Mouse (Mus musculus) erythroblast, adult 5-6 weeks (primary cell): ENCODE measurements around the gene 4930572O03Rik. TPM values are rescaled to one million over a fixed set of nuclear protein-coding genes. Genes with fewer than 3 reads are reported as not detected.
"Not testable (repeated sequence)": the region's sequence is repeated elsewhere in the genome, so short reads cannot be mapped to it uniquely, and the experiment has no call there.

Experiments used
- ATAC-seq: replicated peaks from 2 replicates; pipeline ENCODE4 v1.8.0; 2016; ENCODE audit warnings: moderate number of reproducible peaks, mild to moderate bottlenecking, moderate TSS enrichment, inconsistent platforms; ENCODE audit not compliant: poor library complexity, low FRiP score, severe bottlenecking
- total RNA-seq, 2 experiments: library from RNA; stranded (forward) in 1 of 2; stranded (reverse) in 1 of 2; fragments of 150-400 nt in 1 of 2; fragments of 200-764, 138-1000 nt in 1 of 2; gene quantifications; 2 replicates each; pipeline versions ENCODE4 v1.2.3 to v1.2.4; 2015 to 2017; ENCODE audit warnings: low replicate concordance in 2 of 2

Gene 4930572O03Rik
- not detected in 2 replicates for total RNA-seq (2015; ENCODE audit: low replicate concordance)
- total RNA-seq (2017; ENCODE audit: low replicate concordance), result not detected in 2 replicates

DNA sequence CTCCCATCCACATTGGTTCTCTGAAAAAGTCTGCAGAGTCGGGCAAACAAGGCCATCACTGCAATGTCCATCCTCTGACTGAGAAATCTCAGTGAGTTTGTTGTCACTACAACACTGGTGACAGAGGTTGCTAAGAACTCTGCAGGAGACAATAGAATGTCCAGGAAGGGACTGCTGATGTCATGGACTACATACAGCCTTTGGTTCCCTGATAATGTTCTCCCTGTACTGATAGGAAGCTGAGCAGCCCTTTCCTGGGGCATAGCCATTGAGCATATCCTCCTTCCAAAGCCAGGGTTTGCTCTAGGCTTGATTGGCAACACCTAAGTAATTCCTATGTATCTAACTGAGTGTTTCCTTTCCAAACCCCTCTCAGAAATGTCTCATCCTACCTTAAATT, at the start of gene 4930572O03Rik:
4930572O03Rik (minus strand) TSS at position 101 of the 400 bp plus-strand sequence.
- not testable (repeated sequence) for ATAC-seq

DNA sequence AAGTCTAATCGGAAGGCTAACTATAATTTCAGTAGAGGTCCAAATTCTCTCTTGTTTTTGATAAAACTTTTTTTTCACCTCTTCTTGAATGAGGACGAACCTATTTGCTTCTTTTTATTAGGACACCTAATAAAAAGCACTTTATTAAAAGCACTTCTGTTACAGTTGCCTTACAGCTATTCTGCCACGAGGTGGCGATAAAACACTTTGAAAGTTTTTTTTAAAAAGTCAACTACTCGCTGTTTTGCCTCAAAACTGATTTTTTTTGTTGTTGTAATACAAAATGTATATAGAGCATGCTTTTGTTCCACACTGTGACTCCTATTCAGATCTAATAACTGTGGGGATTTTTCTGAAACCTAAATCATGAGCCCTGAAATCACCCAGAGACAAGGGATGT, 46.0 kb upstream of the 4930572O03Rik start:
- ATAC-seq, result not testable (repeated sequence)

DNA sequence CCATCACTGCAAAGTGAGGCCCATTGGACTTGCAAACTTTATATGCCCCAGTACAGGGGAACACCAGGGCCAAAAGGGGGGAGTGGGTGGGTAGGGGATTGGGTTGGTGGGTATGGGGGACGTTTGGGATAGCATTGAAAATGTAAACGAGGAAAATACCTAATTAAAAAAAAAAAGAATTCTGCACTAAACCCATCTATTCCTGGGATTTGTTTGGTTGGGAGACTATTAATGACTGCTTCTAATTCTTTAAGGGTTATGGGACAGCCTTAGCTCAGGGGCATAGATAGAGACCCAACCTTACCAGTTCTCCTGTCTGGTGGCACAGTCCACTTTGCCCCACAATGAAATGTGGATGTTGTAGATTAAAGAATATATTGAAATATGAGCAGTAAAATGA, 40.9 kb upstream of the 4930572O03Rik start:
- ATAC-seq, result not testable (repeated sequence)

GRCm38 (mm10) chr5:15691849-15692248, 35.0 kb upstream of the 4930572O03Rik start:
- not testable (repeated sequence) for ATAC-seq

GRCm38 (mm10) chr5:15690822-15691221, 34.0 kb upstream of the 4930572O03Rik start:
- ATAC-seq, result not testable (repeated sequence)

DNA sequence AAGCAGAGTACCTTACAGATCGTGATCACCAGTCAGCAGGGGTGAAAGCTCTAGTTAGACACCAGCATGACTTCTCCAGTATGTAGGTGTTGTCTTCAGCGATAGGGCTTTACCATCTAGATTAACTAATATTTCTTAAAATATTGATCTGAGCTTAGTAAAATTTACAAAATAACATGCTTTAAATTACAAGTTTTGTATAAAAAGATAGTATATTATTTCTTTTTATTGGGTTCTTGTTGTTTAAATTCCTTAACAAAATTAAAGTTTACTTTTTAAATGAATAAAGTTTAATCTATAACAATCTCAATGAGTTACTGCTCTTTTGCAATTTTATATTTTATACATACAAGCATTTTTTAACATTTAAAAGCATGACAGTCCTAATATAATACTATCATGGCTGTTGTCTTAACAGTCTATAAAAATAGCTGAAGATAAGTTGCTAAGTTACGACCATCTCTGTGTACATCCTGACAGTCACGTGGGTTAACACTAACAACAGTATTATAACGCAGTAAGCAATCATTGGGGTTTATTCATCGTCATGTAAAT, 32.9 kb upstream of the 4930572O03Rik start:
- not testable (repeated sequence) for ATAC-seq

- ATAC-seq, result not testable (repeated sequence)
These were observed 32.2 kb upstream of the 4930572O03Rik start for GRCm38 (mm10) chr5:15688874-15689658.

DNA sequence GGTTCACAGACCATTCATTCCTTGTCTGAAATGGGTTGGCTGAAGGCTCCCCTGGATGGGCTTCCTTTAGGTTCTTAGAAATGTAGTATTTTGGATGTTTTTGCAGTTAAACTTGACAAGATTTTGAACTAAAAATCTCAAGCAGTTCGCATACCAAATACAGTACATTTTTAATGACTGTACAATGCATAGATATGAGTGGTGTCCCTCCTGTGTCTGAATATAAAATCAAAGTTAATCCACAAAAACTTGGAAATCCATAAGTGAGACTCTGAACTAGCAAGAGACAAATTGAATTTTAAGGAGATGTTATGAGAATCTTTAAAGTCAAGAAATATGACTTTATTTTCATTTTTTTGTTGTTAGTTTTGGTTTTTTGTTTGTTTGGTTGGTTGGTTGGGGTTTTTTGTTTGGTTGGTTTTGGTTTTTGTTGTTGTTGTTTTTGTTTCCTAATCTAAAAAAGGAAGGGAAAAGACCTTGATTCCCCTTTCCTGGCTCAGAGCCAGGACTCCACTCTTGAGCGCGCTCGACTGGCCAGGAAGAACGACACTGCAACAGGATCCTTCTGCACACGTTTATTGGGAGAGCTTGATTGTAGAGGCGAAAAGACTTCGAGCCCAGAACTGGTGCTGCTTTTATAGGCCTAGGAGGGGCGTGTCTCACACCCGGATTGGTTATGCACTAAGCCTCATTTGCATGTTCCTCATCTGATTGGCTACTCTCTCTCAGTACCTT, 24.6 kb upstream of the 4930572O03Rik start:
- ATAC-seq, result not testable (repeated sequence)

DNA sequence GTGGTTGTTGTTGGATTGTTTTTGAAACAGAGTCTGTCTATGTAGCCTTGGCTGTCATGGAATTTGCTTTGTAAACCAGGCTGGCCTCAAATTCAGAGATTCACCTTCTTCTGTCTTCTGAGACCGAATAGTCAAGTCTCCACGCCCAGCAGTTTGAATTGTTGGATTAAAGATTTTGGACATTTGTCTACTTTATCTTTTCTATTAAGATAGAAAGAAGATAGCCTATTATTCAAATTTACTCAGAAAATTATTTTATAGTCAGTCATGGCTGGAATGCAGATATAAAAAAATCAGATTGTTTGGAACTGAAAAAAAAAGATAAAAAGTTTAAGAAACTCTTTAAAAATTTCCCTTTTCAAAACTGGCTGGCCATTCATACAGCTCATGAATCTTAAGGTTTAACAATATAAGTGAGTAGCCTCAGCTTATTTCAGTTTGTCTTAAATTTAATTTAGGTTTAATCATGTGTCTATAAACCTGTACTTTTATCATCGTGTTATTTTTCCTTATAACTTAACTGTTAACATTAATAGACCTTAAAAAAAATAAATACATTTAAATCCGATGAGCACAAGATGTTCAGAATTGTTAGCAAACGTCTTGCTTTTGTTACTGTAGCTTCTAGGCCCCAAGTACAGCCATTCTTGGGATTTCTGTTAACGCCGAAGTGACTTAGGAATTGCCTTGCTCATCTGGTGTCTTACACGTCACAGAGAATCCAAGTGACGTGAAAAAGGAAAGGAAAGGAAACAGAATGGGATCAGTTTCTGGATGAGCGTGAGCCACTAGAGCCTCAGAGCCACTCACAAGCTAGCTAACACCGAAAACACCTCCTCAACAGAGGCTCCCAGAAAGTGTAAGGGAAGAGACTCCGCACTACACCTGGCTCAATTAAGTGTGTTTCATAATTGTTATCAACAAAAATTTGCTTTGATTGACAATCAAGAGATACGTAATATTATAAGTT, 23.4 kb upstream of the 4930572O03Rik start:
- not testable (repeated sequence) for ATAC-seq

- ATAC-seq, result not testable (repeated sequence)
These were observed 22.0 kb upstream of the 4930572O03Rik start for GRCm38 (mm10) chr5:15678907-15679306.

GRCm38 (mm10) chr5:15677750-15678149, 20.9 kb upstream of the 4930572O03Rik start:
- ATAC-seq, result not testable (repeated sequence)

DNA sequence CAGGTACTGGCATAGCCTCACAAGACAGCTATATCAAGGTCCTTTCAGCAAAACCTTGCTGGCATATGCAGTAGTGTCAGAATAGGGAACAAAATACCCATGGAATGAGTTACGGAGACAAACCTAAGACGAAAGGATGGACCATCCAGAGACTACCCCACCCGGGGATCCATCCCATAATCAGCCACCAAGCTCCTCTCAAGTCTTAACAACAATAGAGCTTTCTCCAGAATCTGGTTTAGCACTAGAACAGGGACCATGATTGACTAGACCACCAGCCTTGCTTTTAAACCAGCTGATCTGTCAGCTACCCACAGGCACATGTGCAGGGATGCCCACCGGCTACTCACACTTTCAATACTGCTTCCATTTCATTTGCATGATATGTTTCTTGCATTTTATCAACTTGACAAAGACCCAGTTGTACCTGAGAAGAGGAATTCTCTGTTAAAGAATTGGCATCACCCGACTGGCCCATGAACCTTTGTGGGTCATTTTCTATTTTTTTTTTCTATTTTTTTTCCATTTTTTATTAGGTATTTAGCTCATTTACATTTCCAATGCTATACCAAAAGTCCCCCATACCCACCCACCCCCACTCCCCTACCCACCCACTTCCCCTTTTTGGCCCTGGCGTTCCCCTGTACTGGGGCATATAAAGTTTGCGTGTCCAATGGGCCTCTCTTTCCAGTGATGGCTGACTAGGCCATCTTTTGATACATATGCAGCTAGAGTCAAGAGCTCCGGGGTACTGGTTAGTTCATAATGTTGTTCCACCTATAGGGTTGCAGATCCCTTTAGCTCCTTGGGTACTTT, 17.8 kb upstream of the 4930572O03Rik start:
- not testable (repeated sequence) for ATAC-seq

DNA sequence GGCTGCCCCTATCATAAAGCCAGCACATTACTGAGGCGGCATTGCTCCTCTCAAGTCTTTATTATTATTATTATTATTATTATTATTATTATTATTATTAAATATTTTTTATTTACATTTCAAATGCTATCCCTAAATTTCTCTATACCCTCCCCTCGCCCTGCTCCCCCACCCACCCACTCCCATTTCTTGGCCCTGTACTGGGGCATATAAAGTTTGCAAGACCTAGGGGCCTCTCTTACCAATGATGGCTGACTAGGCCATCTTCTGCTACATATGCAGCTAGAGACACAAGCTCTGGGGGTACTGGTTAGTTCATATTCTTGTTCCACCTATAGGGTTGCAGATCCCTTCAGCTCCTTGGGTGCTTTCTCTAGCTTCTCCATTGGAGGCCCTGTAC, 17.1 kb upstream of the 4930572O03Rik start:
- not testable (repeated sequence) for ATAC-seq

DNA sequence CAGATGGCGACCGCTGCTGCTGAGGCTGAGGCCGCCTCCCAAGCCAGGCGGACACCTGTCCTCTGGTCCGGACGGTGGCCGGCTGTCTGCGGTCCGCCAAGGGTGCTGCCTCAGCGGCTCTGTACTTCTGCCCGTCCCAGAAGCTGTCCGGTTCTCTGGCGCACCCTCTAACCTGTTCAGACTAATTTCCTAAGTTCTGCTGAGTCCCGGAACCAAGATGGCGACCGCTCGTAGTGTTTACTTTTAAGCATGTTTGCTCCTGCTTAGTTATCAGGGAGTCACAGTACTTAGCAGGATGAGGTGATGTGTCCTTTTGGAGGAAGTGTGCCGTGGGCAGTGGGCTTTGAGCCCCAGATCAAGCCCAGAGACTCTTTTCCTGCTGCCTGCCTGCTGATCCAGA, 13.9 kb upstream of the 4930572O03Rik start:
- ATAC-seq, result not testable (repeated sequence)

GRCm38 (mm10) chr5:15663847-15664246, 7.0 kb upstream of the 4930572O03Rik start:
- ATAC-seq, result not testable (repeated sequence)

DNA sequence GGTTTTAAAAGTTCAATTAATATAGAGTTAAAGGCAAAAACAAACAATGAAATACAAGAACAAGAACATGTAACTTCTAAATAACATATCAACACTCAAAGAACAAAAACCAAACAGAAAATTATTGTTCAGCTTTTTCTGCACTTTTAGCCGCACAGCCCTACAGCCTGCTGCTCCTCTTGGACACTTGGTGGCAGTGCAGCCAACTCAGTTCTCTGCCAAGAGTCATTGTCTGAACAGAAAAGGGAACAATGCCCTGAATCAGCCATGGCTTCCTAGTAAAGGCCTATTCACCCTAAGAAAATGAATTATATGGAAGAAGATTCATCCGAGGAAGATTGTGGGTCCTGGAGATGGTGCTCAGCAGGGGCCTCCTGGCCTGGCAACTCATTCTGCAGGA, 4.5 kb downstream of the 4930572O03Rik start:
- not testable (repeated sequence) for ATAC-seq

DNA sequence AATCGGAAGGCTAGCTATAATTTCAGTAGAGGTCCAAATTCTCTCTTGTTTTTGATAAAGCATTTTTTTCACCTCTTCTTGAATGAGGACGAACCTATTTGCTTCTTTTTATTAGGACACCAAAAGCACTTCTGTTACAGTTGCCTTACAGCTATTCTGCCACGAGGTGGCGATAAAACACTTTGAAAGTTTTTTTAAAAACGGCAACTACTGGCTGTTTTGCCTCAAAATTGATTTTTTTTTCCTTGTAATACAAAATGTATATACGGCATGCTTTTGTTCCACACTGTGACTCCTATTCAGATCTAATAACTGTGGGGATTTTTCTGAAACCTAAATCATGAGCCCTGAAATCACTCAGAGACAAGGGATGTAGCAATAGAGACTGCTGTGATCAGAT, 11.2 kb downstream of the 4930572O03Rik start:
- ATAC-seq, result not testable (repeated sequence)

DNA sequence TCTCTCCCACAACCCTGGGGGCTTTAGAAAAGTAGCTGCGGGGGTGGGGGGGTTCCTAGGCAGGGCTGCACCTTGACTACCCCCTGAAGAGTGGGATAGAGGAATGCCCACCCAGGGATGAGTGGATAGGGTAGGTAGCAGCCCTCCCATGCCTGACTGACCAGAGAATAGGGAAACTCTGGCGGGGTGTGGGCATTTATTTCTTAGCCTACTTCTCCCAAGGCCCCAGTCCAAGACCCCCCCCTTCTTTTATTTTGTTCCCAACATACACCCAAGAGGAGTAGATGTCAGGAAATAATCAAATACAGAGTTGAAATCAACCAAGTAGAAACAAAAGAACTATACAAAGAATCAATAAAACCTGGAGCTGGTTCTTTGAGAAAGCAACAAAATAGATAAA, 19.2 kb downstream of the 4930572O03Rik start:
- ATAC-seq, result not testable (repeated sequence)
